Mouse (Mus musculus): ENCODE measurements at regions not wholly inside any gene's neighbourhood (a gene's known extent, or its start where the extent isn't known, plus 50 kb on each side); places are given as distances from the start of the nearest gene placed in this dataset.

DNA sequence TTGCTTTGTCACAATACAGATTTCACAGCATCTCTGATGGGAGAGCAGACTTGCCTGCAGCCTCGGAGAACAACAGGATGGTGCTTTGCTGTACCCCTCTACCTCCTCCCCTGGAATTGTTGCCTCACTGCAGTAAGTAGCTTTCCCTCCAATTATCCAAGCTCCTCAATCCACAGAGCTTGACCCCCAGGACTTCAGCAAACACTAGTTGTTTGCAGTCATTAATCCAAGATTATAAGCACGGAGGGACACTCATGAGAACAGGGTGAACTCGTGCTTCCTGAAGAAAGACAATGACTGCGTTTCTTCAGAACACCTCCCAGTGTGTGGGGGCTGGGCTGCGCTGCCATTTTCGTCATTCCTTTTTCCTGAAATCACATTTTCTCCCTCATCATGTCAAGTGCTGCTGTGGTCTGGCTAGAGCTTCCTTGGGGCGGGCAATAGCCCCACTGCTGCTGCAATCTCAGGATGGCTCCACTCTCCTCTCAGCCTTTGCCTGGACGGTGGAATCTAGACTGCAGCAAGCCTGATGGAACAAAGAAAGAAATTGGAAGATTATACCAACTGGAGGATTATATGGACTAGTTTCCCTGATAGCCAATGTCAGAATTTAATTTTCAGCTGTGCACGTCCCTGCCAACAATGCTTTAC is 413.0 kb downstream of the Anxa1 start:
- Histone ChIP-seq H3K27me3 (ENCODE audit: control insufficient read depth, insufficient read depth, low read length) (no peaks in the 10 kb centered on the region), H3K4me3 (replicated peaks; ENCODE audit: insufficient read depth, low read depth, low read length) (no peak overlapping the region), H3K27ac (ENCODE audit: insufficient read depth, low read length) (no peak overlapping the region), H3K4me1 (ENCODE audit: control insufficient read depth, insufficient read depth, low read length) (no peaks in the 10 kb centered on the region)
- DNase-seq, result no peak
- TF ChIP-seq POLR2A (IDR thresholded peaks at IDR 0.05; ENCODE audit: borderline replicate concordance, insufficient read depth, low read length), result no peak
- TF ChIP-seq CTCF (IDR thresholded peaks at IDR 0.05; ENCODE audit: borderline replicate concordance, insufficient read depth, low read depth, low read length), result no peak
- WGBS, result 37% methylated on average over 9 of the region's 9 CpGs

DNA sequence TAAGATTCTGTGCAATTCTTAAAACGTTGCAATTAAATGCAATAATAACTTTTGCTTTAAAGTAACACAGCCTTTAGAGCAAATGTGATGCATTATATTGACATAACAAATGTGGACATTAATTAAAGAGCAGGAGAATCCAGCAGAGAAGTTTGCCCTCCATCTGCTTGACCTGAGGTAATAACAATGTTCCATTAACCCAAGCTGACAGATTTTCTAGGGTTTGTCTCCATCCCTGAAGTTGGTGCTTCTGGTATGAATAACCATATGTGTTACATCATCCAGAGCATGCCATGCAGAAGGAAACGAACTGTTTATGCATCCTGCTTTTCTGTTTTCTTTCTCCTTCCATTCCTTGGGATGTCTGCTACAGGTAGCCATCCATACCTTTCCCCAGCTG is 414.0 kb downstream of the Anxa1 start:
- H3K27ac ChIP-seq (ENCODE audit: insufficient read depth, low read length), result no peak overlapping the region
- WGBS, result 23% methylated on average over 2 of the region's 2 CpGs
- TF ChIP-seq CTCF (IDR thresholded peaks at IDR 0.05; ENCODE audit: borderline replicate concordance, insufficient read depth, low read depth, low read length) (no peak), POLR2A (IDR thresholded peaks at IDR 0.05; ENCODE audit: borderline replicate concordance, insufficient read depth, low read length) (no peak)

DNA sequence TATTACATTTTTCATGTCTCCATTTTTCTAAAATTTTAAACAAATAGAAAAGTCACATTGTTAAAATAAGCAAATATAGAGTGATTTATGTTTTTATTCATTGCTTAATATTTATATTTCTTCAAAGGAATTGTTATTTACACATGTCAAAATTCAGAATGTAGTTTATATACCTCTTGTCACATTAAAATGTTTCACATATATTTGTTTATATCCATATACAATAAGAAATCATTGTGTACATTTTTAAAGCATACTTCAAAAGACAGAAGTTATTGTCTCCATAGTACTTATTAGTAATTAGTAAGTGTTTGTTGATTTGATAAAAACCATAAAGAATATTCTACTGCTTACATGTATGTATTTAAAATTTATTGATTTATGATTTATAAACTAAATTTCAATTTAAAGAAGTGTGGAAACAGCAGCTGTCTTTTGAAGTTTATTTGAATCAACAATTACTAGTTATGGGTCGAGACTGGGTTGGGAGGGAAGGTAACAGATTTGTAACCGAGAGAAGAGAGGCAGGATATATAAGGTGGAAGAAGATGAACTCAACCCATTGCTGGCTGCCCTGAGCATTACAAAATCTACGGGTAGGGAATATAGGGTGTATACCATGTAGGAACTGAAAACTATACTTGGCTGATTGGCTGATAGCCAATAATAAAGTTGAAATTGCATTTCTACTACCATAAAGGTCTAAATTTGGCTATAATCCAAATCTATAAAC is 420.8 kb downstream of the Anxa1 start:
- TF ChIP-seq POLR2A (IDR thresholded peaks at IDR 0.05; ENCODE audit: borderline replicate concordance, insufficient read depth, low read length) (no peak), CTCF (IDR thresholded peaks at IDR 0.05; ENCODE audit: borderline replicate concordance, insufficient read depth, low read depth, low read length) (no peak)
- H3K4me1 ChIP-seq (ENCODE audit: control insufficient read depth, insufficient read depth, low read length), result no peaks in the 10 kb centered on the region
- 75% methylated on average over 3 of the region's 3 CpGs for WGBS
- no peak for DNase-seq
- H3K27me3 ChIP-seq (ENCODE audit: control insufficient read depth, insufficient read depth, low read length), result no peaks in the 10 kb centered on the region
- H3K27ac ChIP-seq (ENCODE audit: insufficient read depth, low read length), result no peak overlapping the region
- no peak overlapping the region for H3K4me3 ChIP-seq (replicated peaks; ENCODE audit: insufficient read depth, low read depth, low read length)

More for the DNA sequence above, 414.0 kb downstream of the Anxa1 start:
- no peak overlapping the region for H3K4me3 ChIP-seq (replicated peaks; ENCODE audit: insufficient read depth, low read depth, low read length)
- no peaks in the 10 kb centered on the region for H3K4me1 ChIP-seq (ENCODE audit: control insufficient read depth, insufficient read depth, low read length)
- DNase-seq, result no peak
- no peaks in the 10 kb centered on the region for H3K27me3 ChIP-seq (ENCODE audit: control insufficient read depth, insufficient read depth, low read length)

DNA sequence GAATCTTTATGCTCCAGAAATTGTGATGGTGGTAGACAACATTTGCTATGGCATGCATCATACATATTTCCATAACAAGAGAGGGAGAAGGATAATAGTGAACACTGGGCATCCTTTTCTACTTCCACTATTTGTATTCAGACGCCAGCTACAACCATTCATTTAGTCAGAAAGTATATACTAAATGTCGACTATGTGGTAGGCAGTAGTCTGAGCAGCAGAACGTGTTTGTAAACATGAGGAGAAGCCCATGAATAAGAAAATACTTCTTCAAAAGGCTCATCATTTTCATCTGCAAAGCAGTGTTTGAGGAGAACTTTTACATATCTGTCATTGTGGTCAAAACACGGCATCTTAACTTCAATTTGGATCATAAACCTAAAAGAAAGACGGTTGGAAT is 421.4 kb downstream of the Anxa1 start:
- Histone ChIP-seq H3K27me3 (ENCODE audit: control insufficient read depth, insufficient read depth, low read length) (no peaks in the 10 kb centered on the region), H3K4me1 (ENCODE audit: control insufficient read depth, insufficient read depth, low read length) (no peaks in the 10 kb centered on the region), H3K27ac (ENCODE audit: insufficient read depth, low read length) (no peak overlapping the region), H3K4me3 (replicated peaks; ENCODE audit: insufficient read depth, low read depth, low read length) (no peak overlapping the region)
- DNase-seq, result no peak
- TF ChIP-seq CTCF (IDR thresholded peaks at IDR 0.05; ENCODE audit: borderline replicate concordance, insufficient read depth, low read depth, low read length), result no peak
- no peak for TF ChIP-seq POLR2A (IDR thresholded peaks at IDR 0.05; ENCODE audit: borderline replicate concordance, insufficient read depth, low read length)
- 83% methylated on average over 5 of the region's 5 CpGs for WGBS

DNA sequence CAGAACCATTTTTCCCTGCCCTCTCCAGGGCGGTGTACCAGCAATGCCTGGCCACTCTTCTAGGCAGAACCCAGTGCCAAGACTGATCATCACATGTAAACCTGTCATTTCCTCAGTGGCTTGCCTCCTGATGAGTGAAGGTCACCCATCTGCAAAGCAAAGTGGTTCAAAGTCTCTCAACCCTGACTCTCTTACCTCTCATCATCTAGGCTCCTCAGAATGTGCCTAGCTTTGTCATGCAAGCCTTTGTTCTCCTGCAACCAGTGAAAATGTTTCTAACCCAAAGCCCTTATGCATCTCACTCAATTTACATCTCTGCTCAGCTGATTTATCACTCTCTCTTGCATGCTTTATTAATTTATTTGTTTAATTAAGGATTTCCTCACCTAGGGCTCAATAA is 445.5 kb downstream of the Anxa1 start:
- TF ChIP-seq CTCF (IDR thresholded peaks at IDR 0.05; ENCODE audit: borderline replicate concordance, insufficient read depth, low read depth, low read length) (no peak), POLR2A (IDR thresholded peaks at IDR 0.05; ENCODE audit: borderline replicate concordance, insufficient read depth, low read length) (no peak)
- no peak overlapping the region for H3K27ac ChIP-seq (ENCODE audit: insufficient read depth, low read length)
- H3K27me3 ChIP-seq (ENCODE audit: control insufficient read depth, insufficient read depth, low read length), result no peaks in the 10 kb centered on the region
- 30% methylated on average over 1 of the region's 1 CpGs for WGBS
- no peak for DNase-seq
- no peak overlapping the region for H3K4me3 ChIP-seq (replicated peaks; ENCODE audit: insufficient read depth, low read depth, low read length)
- H3K4me1 ChIP-seq (ENCODE audit: control insufficient read depth, insufficient read depth, low read length), result no peaks in the 10 kb centered on the region

DNA sequence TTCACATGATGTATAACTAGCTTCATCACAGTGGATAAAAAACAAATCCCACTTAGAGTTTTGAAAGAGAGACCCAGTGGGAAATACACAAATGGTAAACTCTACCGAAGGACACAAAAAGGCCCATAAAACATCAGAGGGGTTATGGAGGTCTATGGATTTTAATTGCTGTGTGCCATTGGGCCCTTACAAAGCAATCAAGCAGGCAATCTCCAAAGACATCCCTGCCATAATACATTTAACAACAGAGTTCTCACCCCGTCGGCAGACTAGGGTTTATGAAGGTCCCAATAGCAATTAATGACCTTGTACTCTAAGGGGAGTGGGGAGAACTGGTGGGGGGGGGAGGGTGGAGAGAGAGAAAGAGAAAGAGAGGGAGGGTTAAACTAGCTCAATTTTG is 448.0 kb downstream of the Anxa1 start:
- Histone ChIP-seq H3K4me1 (ENCODE audit: control insufficient read depth, insufficient read depth, low read length) (no peaks in the 10 kb centered on the region), H3K27me3 (ENCODE audit: control insufficient read depth, insufficient read depth, low read length) (no peaks in the 10 kb centered on the region), H3K4me3 (replicated peaks; ENCODE audit: insufficient read depth, low read depth, low read length) (no peak overlapping the region), H3K27ac (ENCODE audit: insufficient read depth, low read length) (no peak overlapping the region)
- no peak for DNase-seq
- WGBS, result 93% methylated on average over 3 of the region's 3 CpGs
- TF ChIP-seq CTCF (IDR thresholded peaks at IDR 0.05; ENCODE audit: borderline replicate concordance, insufficient read depth, low read depth, low read length), result no peak
- no peak for TF ChIP-seq POLR2A (IDR thresholded peaks at IDR 0.05; ENCODE audit: borderline replicate concordance, insufficient read depth, low read length)

DNA sequence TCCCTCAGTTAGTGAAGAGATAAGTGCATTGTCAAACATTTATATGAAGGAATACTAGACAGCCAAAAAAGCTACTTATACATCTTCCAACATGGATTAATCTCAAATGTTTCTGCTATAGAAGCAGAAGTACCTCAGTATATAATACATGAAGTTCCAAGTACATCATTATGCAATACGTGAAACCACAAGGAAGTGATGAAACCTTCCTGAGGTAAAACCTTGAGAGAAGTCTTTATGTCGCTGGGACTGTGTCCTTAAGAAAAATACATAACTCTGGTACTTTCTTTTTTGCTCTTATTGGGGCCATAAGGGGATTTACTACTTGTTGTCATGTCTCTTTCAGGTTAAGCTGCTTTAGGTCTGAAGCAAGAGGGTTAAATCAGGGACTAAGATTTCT is 469.6 kb downstream of the Anxa1 start:
- TF ChIP-seq POLR2A (IDR thresholded peaks at IDR 0.05; ENCODE audit: borderline replicate concordance, insufficient read depth, low read length) (no peak), CTCF (IDR thresholded peaks at IDR 0.05; ENCODE audit: borderline replicate concordance, insufficient read depth, low read depth, low read length) (no peak)
- Histone ChIP-seq H3K4me1 (ENCODE audit: control insufficient read depth, insufficient read depth, low read length) (no peaks in the 10 kb centered on the region), H3K27me3 (ENCODE audit: control insufficient read depth, insufficient read depth, low read length) (no peaks in the 10 kb centered on the region), H3K27ac (ENCODE audit: insufficient read depth, low read length) (no peak overlapping the region), H3K4me3 (replicated peaks; ENCODE audit: insufficient read depth, low read depth, low read length) (no peak overlapping the region)
- no peak for DNase-seq
- 89% methylated on average over 2 of the region's 2 CpGs for WGBS

All from cerebellum, adult 2 months (tissue).